Mouse (Mus musculus): ENCODE measurements around the gene Klb. TPM values are rescaled to one million over a fixed set of nuclear protein-coding genes. Genes with fewer than 3 reads are reported as not detected.

Klb gene
- total RNA-seq, 2 experiments from 2014 or later: 8.4 to 9.6 TPM

- DNase-seq: no peak
Measured at GRCm38 (mm10) chr5:65374746-65375145, 26.6 kb downstream of the Klb start.

- no peak for DNase-seq
Measured at GRCm38 (mm10) chr5:65385704-65386103, 37.6 kb downstream of the Klb start.

- DNase-seq: no peak
Measured at GRCm38 (mm10) chr5:65387008-65387867, 39.1 kb downstream of the Klb start.

GRCm38 (mm10) chr5:65390648-65391644 lies 42.8 kb downstream of the Klb start, which contains the start of the genes Rpl9 and Lias:
Rpl9 (minus strand) TSS chr5:65391444.
Lias (plus strand) TSS chr5:65391497.
- DNase-seq: peak; percentile 96 to 97

- no peak for DNase-seq
Measured at GRCm38 (mm10) chr5:65391753-65392152, 43.6 kb downstream of the Klb start.

- no peak for DNase-seq
Measured at GRCm38 (mm10) chr5:65394425-65394824, 46.3 kb downstream of the Klb start.

- peak; percentile 83 to 86 for DNase-seq
Measured at GRCm38 (mm10) chr5:65401251-65401994, 53.3 kb downstream of the Klb start.

GRCm38 (mm10) chr5:65407989-65408388 lies 59.9 kb downstream of the Klb start:
- DNase-seq: no peak

GRCm38 (mm10) chr5:65415653-65416458 lies 67.7 kb downstream of the Klb start:
- DNase-seq: peak; percentile 5 to 22

- DNase-seq: no peak
Measured at GRCm38 (mm10) chr5:65419136-65419535, 71.0 kb downstream of the Klb start.

GRCm38 (mm10) chr5:65420822-65421221 lies 72.7 kb downstream of the Klb start:
- no peak for DNase-seq

GRCm38 (mm10) chr5:65422803-65423202 lies 74.7 kb downstream of the Klb start:
- no peak for DNase-seq

GRCm38 (mm10) chr5:65424215-65424614 lies 76.1 kb downstream of the Klb start:
- peak in 1 of 2 experiments; percentile 15 for DNase-seq

- DNase-seq: no peak
Measured at GRCm38 (mm10) chr5:65425251-65425650, 77.1 kb downstream of the Klb start.

- DNase-seq: no peak
Measured at GRCm38 (mm10) chr5:65428321-65428720, 80.2 kb downstream of the Klb start.

GRCm38 (mm10) chr5:65429441-65429840 lies 81.3 kb downstream of the Klb start:
- no peak for DNase-seq
